Mouse (Mus musculus) T-helper 2 cell (primary cell): ENCODE data around the gene Tepsin.

Experiments
- in situ Hi-C: fragments of 300-600 bp; cut with MboI, MseI; formaldehyde crosslinking; loops from one replicate; pipeline ENCODE4 v1.15.1; 2025; ENCODE audit warnings: high pct_unique_total_duplicates

Tepsin gene

DNA sequence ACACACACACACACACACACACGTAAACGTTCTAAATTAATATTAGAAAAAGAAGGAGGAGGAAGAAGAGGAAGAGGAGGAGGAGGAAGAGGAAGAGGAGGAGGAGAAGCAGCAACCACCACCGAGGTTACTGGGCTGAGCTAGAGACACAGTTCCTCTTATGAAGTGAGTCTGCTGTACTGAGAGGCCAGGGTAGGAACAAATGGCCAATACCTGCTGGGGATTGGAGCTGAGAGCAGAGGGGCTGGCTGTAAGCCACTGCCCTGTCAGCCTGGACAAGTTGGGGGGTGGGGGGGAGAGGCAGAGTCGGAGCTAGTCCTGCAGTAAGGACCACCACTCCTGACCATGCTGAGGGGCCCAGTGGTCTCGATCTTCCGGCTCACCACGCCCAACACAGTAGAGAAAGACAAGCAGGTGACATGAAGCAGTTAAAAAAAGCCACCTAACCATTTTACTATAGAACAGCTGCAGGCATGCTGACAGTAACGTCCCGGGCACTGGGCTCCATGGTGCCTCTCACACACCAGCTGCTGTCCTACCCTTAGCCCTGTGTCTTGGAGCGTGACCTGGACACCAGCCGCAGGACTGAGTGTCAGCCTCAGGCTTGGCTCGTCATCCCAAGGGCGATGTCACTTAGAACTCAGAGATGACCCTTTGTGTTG, 34.4 kb downstream of the Tepsin start:
- in situ Hi-C loops = no loop called here

DNA sequence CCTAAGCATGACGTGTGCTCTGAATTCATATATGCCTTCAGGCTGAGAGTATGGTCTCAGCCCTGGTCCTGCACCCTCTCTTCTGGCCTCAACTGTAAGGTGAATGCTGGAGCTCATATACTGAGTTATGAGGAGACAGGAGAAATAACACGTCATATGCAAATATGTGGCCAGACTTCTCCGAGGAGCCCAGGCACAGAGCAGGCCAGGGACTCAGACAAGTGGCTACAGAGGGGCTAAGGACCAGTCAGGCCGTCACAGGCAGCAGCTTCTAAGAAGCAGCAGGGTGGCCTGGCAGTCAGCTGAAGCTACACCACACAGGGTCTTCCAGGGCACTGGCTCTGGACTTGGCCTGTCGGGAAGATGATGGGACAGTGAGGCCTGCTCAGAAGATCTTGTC, 35.2 kb downstream of the Tepsin start:
- in situ Hi-C loops = no loop called here

DNA sequence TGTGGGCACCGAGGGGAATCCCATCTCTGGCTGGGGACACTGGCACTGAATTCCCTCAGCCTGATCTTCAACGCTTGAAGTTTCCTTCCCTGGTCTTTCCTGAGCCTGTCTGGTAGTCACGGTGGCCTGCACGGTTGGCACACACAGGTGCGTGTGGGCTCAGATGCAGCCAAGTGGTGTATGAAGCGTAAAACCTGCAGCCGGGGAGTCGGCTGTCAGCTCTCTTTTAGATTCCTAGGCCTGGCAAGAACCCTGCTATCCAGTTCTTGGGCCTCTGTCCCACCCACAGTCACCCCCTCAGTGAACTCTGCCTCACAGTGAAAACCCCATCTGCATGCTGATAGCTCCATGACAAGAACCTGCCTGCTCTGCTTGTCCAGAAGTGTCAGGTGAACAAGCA, 37.9 kb downstream of the Tepsin start:
- in situ Hi-C loops = no loop called here

DNA sequence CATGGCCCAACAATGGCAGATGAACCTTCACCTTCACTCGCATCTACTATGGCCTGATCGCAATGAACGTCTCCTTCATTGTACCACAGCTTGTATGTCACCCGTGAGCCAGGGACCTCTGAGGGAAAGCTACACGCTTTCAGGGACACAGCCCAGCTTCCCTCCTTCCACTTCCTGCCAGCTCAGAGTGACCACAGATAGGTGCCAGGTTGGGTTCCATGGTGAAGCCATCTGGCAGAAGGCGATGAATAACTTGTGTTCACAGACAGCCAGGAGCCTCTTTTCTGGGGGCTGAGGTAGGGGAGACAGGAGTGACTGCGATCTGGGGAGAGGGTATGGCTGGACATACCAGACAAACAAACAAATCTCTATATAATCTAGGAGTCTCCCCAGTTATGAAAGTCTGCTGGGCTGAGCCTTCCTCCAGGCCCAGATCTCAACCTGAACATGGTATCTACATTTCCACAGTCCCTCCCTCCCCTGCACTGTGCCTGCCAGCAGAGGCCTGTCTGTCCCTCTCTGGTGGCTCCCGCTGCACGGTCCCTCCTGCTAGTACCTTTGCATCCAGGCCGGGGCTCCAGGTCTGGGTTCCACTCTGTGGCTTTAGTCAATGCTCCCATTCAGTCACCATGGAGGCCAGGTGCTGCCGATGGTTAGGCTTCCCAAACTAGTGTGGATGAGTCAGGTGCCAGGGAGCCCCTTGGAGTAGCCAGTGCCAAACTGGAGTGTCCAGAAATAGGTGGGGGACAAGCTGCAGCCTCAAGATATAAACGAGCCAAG, 42.4 kb downstream of the Tepsin start:
- in situ Hi-C loops = no loop called here

DNA sequence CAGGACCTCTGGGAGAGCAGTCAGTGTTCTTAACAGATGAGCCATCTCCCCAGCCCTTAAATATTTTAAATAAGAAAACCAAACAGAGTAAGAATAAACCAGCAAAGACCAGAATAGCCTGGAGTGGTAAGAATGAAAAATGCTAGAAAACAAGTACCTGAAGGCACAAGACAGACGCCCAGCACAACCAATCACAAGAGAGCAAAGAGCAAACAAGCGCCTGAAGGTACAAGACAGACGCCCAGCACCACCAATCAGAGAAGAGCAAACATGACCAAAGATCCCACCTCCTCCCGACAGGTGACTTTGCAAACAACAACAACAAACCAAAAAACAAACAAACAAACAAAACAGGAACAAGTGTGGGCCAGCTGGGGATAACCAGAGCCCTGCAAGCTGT, 44.7 kb downstream of the Tepsin start:
- in situ Hi-C loops = no loop called here

DNA sequence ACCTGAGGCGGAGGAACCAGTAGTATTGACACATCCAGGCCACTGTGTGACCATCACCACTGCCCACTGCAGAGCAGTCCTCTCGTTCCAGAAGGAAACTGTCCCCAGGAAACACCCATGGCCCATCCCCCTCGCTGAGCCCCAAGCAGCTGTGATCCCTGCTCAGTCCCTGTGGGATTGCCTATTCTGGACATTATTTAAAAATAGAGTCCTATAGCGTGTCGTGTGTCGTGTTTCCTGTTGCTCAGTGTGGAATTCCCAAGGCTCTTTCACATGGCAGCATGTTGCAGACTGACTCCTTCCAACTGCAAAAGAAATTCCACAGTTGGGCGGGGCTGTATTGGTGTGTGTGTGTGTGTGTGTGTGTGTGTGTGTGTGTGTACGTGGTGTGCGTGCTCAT, 46.3 kb downstream of the Tepsin start:
- in situ Hi-C loops = no loop called here

DNA sequence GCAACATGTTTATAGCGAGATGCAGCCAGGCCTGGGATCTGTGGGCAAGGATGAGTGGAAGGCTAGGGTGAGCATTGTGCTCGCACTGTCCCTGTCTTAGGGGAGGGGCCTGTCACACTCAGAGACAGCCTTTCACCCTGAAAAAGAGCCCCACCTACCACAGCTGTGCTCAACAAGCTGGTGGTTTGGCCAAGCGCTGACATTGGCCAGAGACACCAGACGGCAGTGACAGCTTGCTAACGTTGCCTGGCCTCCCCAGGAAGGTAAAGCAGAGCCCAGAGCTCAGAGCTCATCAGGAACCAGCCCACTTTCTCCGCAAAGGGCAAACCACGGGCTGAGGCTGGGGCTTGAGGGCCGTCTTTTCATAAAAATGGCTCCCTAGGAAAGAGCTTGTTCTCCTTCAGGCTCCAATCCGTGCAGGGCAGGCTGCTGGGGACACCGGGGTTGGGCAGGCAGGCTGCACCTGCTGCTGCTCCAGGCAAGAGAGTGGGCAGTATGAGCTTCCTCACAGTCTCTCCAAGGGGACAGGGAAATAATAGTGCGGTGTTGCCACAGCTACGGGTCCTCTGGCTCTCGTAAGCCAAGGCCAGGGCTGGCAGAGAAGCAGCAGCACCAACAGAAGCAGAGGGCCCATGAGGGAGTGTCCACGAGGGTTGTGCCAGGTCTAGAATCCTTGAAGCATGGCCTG, 47.3 kb downstream of the Tepsin start:
- in situ Hi-C loops = no loop called here

DNA sequence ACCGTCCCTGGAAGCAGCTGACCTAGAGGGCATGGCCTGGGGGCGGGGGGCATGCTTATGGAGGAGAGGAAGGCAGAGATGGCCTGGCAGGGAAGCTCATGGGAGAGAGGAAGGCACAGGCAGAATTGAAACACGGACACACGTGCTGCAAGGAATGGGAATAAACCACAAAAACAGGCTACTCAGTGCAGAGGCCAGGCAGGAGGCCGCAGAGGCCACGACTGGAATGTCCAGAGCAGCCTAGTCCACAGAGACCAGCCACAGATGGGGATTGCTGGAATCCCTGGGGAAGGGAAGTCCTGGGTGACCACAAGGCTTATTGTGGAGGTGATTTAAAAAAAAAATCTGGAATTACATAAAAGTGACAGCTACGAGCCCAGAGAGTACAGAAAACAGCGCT, 49.5 kb downstream of the Tepsin start:
- in situ Hi-C loops = no loop called here

DNA sequence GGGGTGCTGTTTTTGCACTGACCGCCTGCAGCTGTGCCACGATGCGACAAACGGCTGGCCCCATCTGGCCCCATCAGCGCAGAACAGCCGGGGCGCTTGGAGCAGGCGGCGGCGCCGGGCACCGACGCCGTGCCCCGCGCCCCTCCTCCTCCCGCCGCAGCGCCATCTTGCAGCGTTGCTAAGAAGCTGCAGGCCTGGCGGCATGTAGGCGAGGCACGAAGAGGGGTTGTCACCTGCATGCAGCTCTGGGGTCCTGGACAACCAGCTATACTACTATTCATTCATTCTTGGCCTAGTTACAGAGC, 50.3 kb downstream of the Tepsin start:
- in situ Hi-C loops = no loop called here

DNA sequence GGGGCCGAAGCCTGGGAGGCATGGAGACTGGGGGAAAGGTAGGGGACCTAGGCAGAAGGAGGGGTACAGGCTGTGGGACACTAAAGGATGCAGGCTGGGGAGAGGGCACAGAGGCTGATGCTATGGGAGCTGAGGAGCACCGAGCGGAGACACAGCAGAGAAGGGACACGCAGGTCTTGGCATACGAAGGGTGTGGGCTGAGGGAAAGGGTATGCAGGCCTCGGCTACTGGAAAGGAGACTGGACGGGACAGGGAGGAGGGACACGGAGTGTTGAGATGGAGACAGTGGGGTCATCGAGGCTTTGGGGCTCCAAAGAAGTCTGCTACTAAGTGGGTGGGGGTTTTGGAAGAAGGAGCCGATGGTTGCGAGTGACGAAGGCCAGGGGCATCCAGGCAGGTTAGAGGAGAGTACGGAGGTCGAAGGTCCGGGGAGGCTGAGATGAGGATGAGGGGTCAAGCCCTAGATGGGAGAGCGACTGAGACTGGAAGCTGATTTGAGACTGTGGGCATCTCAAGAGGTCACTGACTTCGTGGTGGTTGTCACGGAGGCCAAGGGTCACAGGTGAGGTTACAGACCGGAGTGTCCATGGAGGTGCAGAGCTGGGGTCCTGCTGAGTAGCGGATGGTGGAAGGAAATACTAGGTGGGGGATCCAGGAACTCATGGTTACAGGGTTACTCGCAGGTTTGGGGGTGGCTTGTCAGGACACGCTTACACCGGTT, 50.8 kb downstream of the Tepsin start:
- in situ Hi-C loops = no loop called here

DNA sequence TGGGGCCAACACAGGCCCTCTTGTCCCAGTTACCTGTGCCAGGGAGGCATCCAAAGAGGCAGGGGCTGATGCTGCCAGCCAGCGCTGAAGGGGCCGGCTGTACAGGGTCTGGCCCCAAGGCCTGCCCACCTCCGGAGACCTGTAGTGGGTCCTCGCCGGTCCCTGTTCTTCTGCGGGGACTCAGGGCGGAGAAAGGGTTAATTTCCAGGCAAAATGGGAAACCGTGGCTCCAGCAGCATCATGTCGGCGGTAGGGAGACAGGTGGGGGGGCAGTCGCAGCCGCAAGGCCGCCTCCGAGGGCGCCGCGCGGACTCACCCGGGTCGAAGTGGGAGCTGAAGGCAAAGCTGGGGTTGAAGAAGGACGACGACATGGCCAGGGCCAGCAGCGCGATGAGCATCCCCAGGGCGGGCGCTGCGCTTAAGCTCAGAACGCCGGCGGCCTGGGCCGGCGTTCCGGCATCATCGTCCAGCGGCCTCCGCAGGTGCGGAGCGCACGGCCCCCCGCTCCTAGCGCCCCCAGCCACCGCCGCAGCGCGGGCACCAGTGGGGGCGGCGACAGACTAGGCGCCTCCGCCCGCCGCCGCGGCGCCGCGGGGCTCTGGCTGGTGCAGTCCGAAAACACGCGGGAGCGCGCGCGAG, 51.9 kb downstream of the Tepsin start, which contains the start of gene Aatk:
Aatk (minus strand) TSS at position 615 of the 639 bp plus-strand sequence.
- in situ Hi-C loops = no loop called here

DNA sequence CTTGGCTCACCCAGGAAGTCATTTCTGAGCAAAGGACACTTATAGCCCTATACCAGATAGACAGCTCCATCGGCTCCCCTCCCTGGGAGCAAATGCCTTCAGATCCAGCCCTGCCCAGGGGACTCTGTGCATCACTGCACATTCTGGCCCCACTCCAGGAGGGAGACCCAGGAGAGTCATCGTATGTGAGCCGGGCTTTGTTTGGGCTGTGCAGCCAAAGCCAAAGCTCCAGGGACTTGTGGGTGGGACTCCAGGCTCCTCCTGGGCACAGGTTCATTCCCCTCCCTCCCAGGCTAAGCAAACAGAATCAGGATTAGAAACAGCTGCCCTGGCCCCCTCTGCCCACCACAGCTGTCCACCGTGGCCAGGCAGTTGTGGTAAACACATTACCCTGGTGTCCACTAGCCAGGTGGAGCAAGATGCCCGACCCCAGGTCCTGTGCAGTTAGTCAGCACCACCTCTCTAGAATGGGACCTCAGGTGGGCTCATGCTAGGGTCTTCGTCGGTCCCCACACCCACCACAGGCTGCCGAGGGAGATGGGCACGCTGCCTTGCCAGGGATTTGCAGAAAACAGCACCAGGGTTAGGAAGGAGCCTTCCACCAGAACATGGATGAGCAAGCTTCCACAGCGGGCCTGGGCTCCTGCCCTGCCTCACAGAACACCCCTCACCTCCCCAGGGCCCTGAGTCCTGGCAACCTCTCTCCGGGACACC, 52.5 kb downstream of the Tepsin start:
- in situ Hi-C loops = no loop called here

DNA sequence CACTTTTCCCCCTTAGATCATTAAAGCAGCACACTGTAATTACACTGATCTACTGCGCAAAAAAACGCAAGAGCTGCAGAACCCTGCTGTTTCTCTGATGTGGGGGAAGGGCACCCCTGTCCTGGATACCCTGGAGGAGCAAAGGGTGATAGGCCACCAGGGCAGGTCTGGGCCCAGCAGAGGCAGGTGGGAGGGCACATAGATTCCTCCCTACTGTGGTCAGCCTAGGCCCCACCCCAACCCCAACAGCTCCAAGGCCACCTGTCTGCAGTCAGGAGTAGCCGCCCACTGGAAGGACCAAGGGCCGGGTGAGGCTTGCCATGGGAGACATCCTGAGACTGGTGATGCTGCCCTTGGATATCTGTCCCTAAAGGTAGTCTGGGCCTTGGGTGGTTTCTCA, 53.2 kb downstream of the Tepsin start:
- in situ Hi-C loops = no loop called here

DNA sequence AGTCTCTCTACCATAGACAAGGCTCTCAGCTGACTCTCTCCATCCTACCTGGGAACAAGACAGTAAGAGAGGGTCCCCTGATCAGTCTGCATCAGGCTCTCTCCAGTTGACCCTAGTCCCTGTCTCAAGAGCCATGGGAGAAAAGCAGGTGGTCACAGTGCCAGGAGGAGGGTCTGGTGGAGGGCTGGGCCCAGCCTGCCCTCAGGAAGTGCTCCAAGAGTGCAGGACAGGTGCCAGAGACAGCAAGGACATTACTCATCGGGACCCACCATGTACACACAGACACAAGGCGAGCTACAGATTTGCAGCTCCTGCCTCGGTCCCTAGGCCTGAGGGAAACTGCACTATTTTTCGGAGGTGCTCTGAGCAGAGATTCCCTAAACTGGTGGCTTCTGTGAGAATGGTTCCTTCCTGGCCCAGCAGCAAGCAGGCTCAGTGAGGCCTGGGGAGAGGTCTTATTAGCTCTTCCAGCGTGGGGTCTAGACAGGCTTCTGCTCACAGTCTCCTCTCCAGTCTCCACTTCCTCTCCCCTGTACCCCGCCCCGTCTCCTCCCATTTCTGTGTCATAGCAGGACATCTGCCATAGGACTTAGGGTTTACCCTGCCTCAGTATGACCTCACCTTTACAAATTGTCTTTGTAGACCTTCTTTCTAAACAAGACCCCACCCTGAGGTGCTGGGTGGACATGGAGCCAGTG, 56.2 kb downstream of the Tepsin start:
- in situ Hi-C loops = no loop called here

DNA sequence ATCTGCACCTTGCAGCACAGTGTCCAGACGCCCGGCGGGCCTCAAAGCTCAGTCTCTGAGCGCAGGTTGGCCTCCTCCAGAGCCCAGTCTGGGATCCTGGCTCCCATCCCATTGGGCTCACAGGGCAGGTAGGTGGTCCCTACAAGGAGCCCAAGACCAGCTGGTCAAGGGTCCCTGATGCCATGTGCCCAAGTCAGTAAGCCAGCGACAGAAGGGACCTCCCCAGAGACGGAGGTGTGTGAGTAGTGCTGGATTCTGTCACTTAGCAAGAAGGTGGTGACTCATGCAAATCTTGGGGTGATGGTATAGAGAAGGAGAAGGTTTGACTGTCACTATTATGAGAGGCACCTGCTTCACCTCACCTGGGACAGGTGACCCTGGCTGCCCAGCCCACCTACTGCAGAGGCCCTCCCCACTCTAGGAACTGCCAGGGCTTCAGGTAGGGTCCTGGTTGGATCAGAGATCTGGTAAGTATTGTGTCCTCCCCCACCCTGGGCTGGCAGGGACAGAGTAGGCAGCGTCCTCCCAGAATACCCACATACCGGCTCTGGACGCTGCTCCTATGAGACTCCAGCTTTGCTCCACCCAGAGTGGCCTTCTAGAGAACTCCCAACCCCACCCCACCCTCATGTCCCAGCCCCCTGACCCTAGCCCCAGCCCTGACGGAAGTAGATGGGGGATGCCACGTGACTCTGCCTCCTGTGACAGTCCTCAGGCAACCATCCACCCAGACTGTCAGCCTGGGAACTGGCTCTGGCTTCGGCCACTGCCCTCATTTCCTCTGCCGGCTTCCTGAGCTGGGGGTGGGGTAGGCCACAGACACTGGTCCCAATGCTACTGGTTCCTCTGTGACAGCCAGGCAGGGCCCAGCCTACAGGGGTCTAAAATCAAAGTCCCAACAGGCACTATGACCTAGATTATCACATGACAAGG, 57.1 kb downstream of the Tepsin start:
- in situ Hi-C loops = no loop called here
